Mouse (Mus musculus): Measurements from ENCODE around the gene Sept8. TPM values are rescaled to one million over a fixed set of nuclear protein-coding genes. Genes with fewer than 3 reads are reported as not detected.
"Not testable (repeated sequence)": the region's sequence is repeated elsewhere in the genome, so short reads cannot be mapped to it uniquely, and the experiment has no call there.

The Sept8 gene
- polyA plus RNA-seq, 1 experiment from 2014 or later: 22.5 TPM

DNA sequence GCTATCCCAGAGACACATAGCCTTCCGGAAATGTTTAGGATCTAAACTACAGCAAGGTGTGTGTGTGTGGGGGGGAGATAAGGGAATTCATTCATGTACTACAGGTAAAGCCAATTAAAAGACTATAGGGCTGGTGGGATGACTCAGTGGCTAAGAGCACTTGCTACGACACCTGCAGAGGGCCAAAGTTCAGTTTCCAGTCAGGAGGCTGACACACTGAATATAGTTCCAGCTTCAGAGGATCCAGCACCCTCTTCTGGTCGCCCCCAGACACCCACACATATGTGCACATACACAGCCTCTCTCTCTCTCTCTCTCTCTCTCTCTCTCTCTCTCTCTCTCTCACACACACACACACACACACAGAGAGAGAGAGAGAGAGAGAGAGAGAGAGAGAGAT lies 38.9 kb downstream of the Sept8 start:
- not testable (repeated sequence) for H3K4me3 ChIP-seq (ENCODE audit: low read depth, low read length); H3K27ac ChIP-seq (replicated peaks; ENCODE audit: low read depth, low read length); H3K36me3 ChIP-seq (ENCODE audit: control insufficient read depth, insufficient read depth, low read length); H3K4me2 ChIP-seq (ENCODE audit: low read depth, severe bottlenecking); H3K9me3 ChIP-seq (ENCODE audit: control insufficient read depth, low read length); H3K4me1 ChIP-seq (ENCODE audit: control insufficient read depth, insufficient read depth, low read length); H3K9ac ChIP-seq (ENCODE audit: low read length); DNase-seq (ENCODE audit: low spot score); ATAC-seq (ENCODE audit: insufficient number of reproducible peaks, low FRiP score, low TSS enrichment, low read depth); H3K27me3 ChIP-seq (ENCODE audit: control insufficient read depth, insufficient read depth, low read length)
- whole genome bisulfite sequencing: 87% methylated on average over 1 of the region's 3 CpGs

DNA sequence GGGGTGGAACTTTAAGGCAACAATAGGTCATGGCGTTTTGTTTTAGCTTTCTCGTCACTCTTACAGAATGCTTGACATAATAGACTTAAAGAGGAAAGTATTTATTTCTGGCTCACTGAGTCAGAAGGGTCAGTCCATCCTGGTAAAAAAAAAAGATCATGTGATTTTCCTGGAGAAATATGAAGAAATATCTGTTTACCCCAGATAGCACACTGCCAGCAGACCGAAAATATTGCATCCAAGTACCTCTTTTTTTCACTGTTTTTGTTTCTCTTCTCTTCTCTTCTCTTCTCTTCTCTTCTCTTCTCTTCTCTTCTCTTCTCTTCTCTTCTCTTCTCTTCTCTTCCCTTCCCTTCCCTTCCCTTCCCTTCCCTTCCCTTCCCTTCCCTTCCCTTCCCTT lies 40.9 kb downstream of the Sept8 start:
- H3K9me3 ChIP-seq (ENCODE audit: control insufficient read depth, low read length); ATAC-seq (ENCODE audit: insufficient number of reproducible peaks, low FRiP score, low TSS enrichment, low read depth); DNase-seq (ENCODE audit: low spot score); H3K4me3 ChIP-seq (ENCODE audit: low read depth, low read length); H3K9ac ChIP-seq (ENCODE audit: low read length); H3K4me1 ChIP-seq (ENCODE audit: control insufficient read depth, insufficient read depth, low read length); H3K36me3 ChIP-seq (ENCODE audit: control insufficient read depth, insufficient read depth, low read length); H3K27me3 ChIP-seq (ENCODE audit: control insufficient read depth, insufficient read depth, low read length); H3K4me2 ChIP-seq (ENCODE audit: low read depth, severe bottlenecking); H3K27ac ChIP-seq (replicated peaks; ENCODE audit: low read depth, low read length): not testable (repeated sequence)
- 91% methylated on average over 1 of the region's 3 CpGs for WGBS

DNA sequence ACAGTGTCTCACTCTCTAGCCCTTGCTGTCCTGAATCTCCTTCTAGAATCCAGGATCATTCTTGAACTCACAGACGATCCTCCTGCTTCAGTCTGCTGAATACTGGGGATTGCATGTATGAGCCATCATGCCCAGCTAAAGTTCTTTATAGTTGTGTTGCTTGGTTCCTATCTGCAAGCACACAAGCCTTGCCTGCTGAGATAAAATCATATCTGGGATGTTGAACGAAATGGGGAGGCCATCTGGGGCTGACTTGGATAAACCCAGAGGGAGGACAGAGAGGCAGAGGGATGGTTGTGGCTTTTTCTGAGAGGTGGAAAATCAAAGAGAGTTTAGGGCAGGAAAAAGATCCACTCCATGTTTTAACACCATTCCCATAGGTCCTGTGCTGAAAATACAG lies 42.9 kb downstream of the Sept8 start:
- no peaks in the 10 kb centered on the region for H3K9me3 ChIP-seq (ENCODE audit: control insufficient read depth, low read length)

DNA sequence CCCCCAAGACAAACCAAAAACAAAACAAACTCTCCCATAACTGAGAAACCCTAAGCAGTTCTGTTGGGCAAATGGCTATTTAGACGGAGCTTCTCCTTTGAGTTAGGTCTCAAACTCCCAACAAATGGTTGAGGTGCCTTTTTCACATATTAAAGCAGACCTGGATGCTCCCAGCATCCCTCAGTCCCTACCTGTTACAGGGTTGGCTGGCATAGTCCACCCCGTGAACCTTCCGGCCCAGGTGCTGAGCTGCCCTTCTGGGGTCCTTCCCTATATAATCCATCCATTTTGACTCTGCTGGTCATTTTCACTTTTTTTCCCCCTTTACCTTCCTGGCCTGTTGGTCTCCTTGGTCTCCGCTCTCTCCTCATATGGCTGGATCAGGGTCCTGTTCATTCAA lies 47.6 kb downstream of the Sept8 start:
- H3K27me3 ChIP-seq (ENCODE audit: control insufficient read depth, insufficient read depth, low read length): no peaks in the 10 kb centered on the region
- H3K9ac ChIP-seq (ENCODE audit: low read length): no peak overlapping the region
- peaks cover 2% of the 10 kb centered on the region; the same call in 1 of the 2 replicates for H3K4me1 ChIP-seq (ENCODE audit: control insufficient read depth, insufficient read depth, low read length)
- H3K27ac ChIP-seq (replicated peaks; ENCODE audit: low read depth, low read length): no peak overlapping the region
- H3K9me3 ChIP-seq (ENCODE audit: control insufficient read depth, low read length): no peaks in the 10 kb centered on the region
- DNase-seq (ENCODE audit: low spot score) (no peak), ATAC-seq (ENCODE audit: insufficient number of reproducible peaks, low FRiP score, low TSS enrichment, low read depth) (peak; percentile 49)
- 86% methylated on average over 4 of the region's 4 CpGs for WGBS
- H3K4me2 ChIP-seq (ENCODE audit: low read depth, severe bottlenecking): peak overlapping the region; percentile 79
- no peaks in the 10 kb centered on the region for H3K36me3 ChIP-seq (ENCODE audit: control insufficient read depth, insufficient read depth, low read length)
- H3K4me3 ChIP-seq (ENCODE audit: low read depth, low read length): peak overlapping the region; percentile 61

More for the DNA sequence above, 42.9 kb downstream of the Sept8 start:
- Histone ChIP-seq H3K27ac (replicated peaks; ENCODE audit: low read depth, low read length) (no peak overlapping the region), H3K4me2 (ENCODE audit: low read depth, severe bottlenecking) (no peak overlapping the region), H3K4me3 (ENCODE audit: low read depth, low read length) (no peak overlapping the region), H3K36me3 (ENCODE audit: control insufficient read depth, insufficient read depth, low read length) (no peaks in the 10 kb centered on the region), H3K4me1 (ENCODE audit: control insufficient read depth, insufficient read depth, low read length) (no peaks in the 10 kb centered on the region; the same call in 1 of the 2 replicates), H3K9ac (ENCODE audit: low read length) (no peak overlapping the region), H3K27me3 (ENCODE audit: control insufficient read depth, insufficient read depth, low read length) (no peaks in the 10 kb centered on the region)
- DNase-seq (ENCODE audit: low spot score) (no peak), ATAC-seq (ENCODE audit: insufficient number of reproducible peaks, low FRiP score, low TSS enrichment, low read depth) (no peak)
- 78% methylated on average over 2 of the region's 2 CpGs for WGBS

DNA sequence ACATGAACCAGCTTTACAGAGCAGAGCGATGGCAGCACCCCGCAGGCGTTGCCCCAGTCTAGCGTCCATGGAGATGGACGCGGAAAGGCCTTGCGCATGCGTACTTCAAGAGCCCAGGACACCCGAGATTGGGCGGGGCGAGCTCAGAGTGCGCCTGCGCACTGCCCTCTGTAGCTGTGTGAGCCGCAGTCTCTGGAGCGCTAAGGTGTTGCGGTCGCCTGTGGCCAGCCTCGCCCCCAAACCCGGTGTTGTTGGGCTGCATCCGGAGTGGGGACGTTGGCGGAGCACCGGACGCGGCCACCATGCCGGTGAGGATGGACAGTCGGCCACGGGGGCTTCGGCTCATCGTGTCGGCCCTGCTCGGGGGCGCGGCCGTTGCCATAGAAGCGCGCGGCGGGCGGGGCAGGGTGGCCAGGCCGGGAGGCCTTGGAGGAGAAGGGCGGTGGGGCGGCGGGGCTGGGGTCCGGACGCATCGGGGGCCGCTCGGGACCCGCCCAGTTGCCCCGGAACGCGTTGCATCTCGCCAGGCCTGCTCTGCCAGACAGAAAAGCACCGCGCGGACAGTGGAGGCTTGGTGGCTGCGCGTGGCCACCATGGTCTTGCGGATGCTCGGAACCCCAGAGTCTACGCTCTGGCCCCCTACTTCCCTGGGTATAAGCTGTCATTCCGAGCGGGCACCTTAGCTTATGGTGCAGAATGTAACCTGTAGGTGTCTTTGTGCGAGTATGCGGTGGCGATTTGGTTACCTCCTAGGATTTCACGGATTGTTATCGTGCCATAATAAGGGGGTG lies 48.4 kb downstream of the Sept8 start, which contains the start of gene Kif3a:
TSS of gene Kif3a (plus strand) at position 156 of the 791 bp plus-strand sequence.
- peak; percentile 93 for ATAC-seq (ENCODE audit: insufficient number of reproducible peaks, low FRiP score, low TSS enrichment, low read depth)
- no peaks in the 10 kb centered on the region for H3K9me3 ChIP-seq (ENCODE audit: control insufficient read depth, low read length)
- H3K4me3 ChIP-seq (ENCODE audit: low read depth, low read length): peak within 1 kb of the TSS; percentile 61
- peak; percentile 97 for DNase-seq (ENCODE audit: low spot score)
- H3K4me1 ChIP-seq (ENCODE audit: control insufficient read depth, insufficient read depth, low read length): peaks cover 2% of the 10 kb centered on the region; the same call in 1 of the 2 replicates
- WGBS: under 1% methylated on average over 62 of the region's 69 CpGs
- peak within 1 kb of the TSS; percentile 79 for H3K4me2 ChIP-seq (ENCODE audit: low read depth, severe bottlenecking)
- no peak within 1 kb of the TSS; the same call in 1 of the 2 replicates for H3K27ac ChIP-seq (replicated peaks; ENCODE audit: low read depth, low read length)
- H3K36me3 ChIP-seq (ENCODE audit: control insufficient read depth, insufficient read depth, low read length): no peaks in the 10 kb centered on the region
- H3K9ac ChIP-seq (ENCODE audit: low read length): peak within 1 kb of the TSS; percentile 64
- no peaks in the 10 kb centered on the region for H3K27me3 ChIP-seq (ENCODE audit: control insufficient read depth, insufficient read depth, low read length)

DNA sequence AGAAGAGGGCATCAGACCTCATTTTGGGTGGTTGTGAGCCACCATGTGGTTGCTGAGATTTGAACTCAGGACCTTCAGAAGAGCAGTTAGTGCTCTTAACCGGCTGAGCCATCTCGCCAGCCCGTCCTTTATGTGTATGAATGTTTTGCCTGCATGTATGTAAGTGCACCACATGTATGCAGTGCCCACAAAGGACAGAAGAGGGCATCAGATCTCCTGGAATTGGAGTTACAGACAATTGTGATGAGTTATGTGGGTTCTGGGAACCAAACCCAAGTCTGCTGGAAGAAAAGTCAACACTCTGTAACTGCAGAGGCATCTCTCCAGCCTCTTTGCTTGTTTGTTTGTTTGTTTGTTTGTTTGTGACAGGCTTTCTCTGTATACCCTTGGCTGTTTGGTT lies 61.5 kb downstream of the Sept8 start:
- 98% methylated on average over 3 of the region's 3 CpGs for WGBS
- DNase-seq (ENCODE audit: low spot score) (no peak), ATAC-seq (ENCODE audit: insufficient number of reproducible peaks, low FRiP score, low TSS enrichment, low read depth) (no peak)
- no peaks in the 10 kb centered on the region for H3K27me3 ChIP-seq (ENCODE audit: control insufficient read depth, insufficient read depth, low read length)
- H3K4me2 ChIP-seq (ENCODE audit: low read depth, severe bottlenecking): no peak overlapping the region
- peaks cover 5% of the 10 kb centered on the region; the same call in 1 of the 2 replicates for H3K36me3 ChIP-seq (ENCODE audit: control insufficient read depth, insufficient read depth, low read length)
- H3K4me3 ChIP-seq (ENCODE audit: low read depth, low read length): no peak overlapping the region
- no peaks in the 10 kb centered on the region for H3K9me3 ChIP-seq (ENCODE audit: control insufficient read depth, low read length)
- H3K27ac ChIP-seq (replicated peaks; ENCODE audit: low read depth, low read length): no peak overlapping the region
- H3K9ac ChIP-seq (ENCODE audit: low read length): no peak overlapping the region
- H3K4me1 ChIP-seq (ENCODE audit: control insufficient read depth, insufficient read depth, low read length): no peaks in the 10 kb centered on the region

DNA sequence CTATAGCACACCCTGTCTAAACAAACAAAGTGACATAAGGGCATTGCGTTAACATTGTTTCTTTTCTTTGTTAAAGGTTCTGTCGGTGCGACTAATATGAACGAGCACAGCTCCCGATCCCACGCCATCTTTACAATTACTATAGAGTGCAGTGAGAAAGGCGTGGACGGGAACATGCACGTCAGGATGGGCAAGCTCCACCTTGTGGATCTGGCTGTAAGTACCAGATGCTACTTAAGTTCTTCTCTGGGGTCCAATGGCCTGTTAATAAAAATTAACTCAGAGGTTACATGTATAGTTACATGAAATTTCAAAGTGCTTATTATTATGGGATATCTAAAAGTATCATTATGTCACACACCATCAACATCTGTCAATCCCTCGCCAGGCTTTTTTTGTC lies 64.1 kb downstream of the Sept8 start:
- ATAC-seq (ENCODE audit: insufficient number of reproducible peaks, low FRiP score, low TSS enrichment, low read depth): no peak
- no peaks in the 10 kb centered on the region for H3K27me3 ChIP-seq (ENCODE audit: control insufficient read depth, insufficient read depth, low read length)
- no peak overlapping the region for H3K27ac ChIP-seq (replicated peaks; ENCODE audit: low read depth, low read length)
- 92% methylated on average over 10 of the region's 10 CpGs for WGBS
- H3K36me3 ChIP-seq (ENCODE audit: control insufficient read depth, insufficient read depth, low read length): peaks cover 5% of the 10 kb centered on the region; the same call in 1 of the 2 replicates
- H3K9ac ChIP-seq (ENCODE audit: low read length): no peak overlapping the region
- no peak overlapping the region for H3K4me2 ChIP-seq (ENCODE audit: low read depth, severe bottlenecking)
- DNase-seq (ENCODE audit: low spot score): no peak
- no peaks in the 10 kb centered on the region for H3K4me1 ChIP-seq (ENCODE audit: control insufficient read depth, insufficient read depth, low read length)
- no peak overlapping the region for H3K4me3 ChIP-seq (ENCODE audit: low read depth, low read length)
- no peaks in the 10 kb centered on the region for H3K9me3 ChIP-seq (ENCODE audit: control insufficient read depth, low read length)

DNA sequence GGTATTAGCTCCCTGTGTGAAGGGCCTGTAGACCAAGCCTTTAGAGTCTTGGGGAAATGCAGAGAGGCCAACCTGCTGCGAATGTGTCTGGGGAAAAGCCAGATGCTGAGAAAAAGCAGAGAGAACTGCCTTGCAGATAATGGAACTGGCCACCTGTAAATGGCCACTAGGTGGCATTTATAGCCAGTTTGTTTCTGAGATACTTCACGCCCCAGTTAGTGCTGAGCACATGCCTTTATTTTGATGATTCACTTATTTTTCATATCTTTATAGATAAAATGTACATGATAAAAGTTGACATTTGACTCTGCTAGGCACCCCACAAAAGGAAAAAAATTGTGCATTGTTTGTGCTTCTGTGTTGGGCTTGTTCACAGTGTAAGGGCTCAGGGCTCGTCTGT lies 65.8 kb downstream of the Sept8 start:
- no peak overlapping the region for H3K27ac ChIP-seq (replicated peaks; ENCODE audit: low read depth, low read length)
- H3K4me2 ChIP-seq (ENCODE audit: low read depth, severe bottlenecking): no peak overlapping the region
- no peaks in the 10 kb centered on the region for H3K27me3 ChIP-seq (ENCODE audit: control insufficient read depth, insufficient read depth, low read length)
- H3K9me3 ChIP-seq (ENCODE audit: control insufficient read depth, low read length): no peaks in the 10 kb centered on the region
- H3K4me1 ChIP-seq (ENCODE audit: control insufficient read depth, insufficient read depth, low read length): no peaks in the 10 kb centered on the region
- peak; percentile 40 for DNase-seq (ENCODE audit: low spot score)
- no peak overlapping the region for H3K4me3 ChIP-seq (ENCODE audit: low read depth, low read length)
- ATAC-seq (ENCODE audit: insufficient number of reproducible peaks, low FRiP score, low TSS enrichment, low read depth): no peak
- no peak overlapping the region for H3K9ac ChIP-seq (ENCODE audit: low read length)
- peaks cover 5% of the 10 kb centered on the region; the same call in 1 of the 2 replicates for H3K36me3 ChIP-seq (ENCODE audit: control insufficient read depth, insufficient read depth, low read length)
- WGBS: 61% methylated on average over 3 of the region's 3 CpGs
